In genomic region chr3:95250361-95250760, GRCm38 (mm10) we compare ENCODE assay signal across 25 mouse cellular contexts. TPM values are rescaled to one million over a fixed set of nuclear protein-coding genes. Genes with fewer than 3 reads are reported as not detected.
DNase-seq lines count a peak whose midpoint lies in the region; ATAC-seq and TF ChIP-seq lines count a peak whose summit lies in the region.
"Had no signal": no experiment of that assay in that cellular context is flagged by ENCODE, and none has a peak within 500 bp of the region (broad histone marks: within the 10 kb centered on the region; RNA-seq: fewer than 3 reads in every experiment).

No protein-coding gene starts in this region.

- H3K4me1 ChIP-seq in limb, embryonic 14.5 days (ENCODE audit: control insufficient read depth, insufficient read depth, low read length): no peaks in the 10 kb centered on the region
- H3K4me1 ChIP-seq in limb, embryonic 10.5 days: 0 out of 2 replicates have a peak, but pooled peaks cover 5% of the 10 kb centered on the region
- H3K4me1 ChIP-seq in embryonic facial prominence, embryonic 15.5 days: 0 out of 2 replicates have a peak, but pooled peaks cover 5% of the 10 kb centered on the region
- H3K4me1 ChIP-seq: forebrain, embryonic 15.5 days; heart, embryonic 15.5 days; kidney, embryonic 15.5 days had no signal

- H3K9me3 ChIP-seq in limb, embryonic 14.5 days (ENCODE audit: control insufficient read depth, low read length): no peaks in the 10 kb centered on the region
- no peaks in the 10 kb centered on the region for H3K9me3 ChIP-seq in limb, embryonic 10.5 days (replicated peaks)
- H3K9me3 ChIP-seq in embryonic facial prominence, embryonic 15.5 days (replicated peaks): no peaks in the 10 kb centered on the region
- H3K9me3 ChIP-seq: forebrain, embryonic 15.5 days; heart, embryonic 15.5 days; kidney, embryonic 15.5 days; megakaryocyte, embryonic 14.5 days had no signal

- 69% methylated on average over 5 of the region's 5 CpGs for WGBS in limb, embryonic 14.5 days
- 81% methylated on average over 5 of the region's 5 CpGs for WGBS in limb, embryonic 10.5 days
- 63% methylated on average over 5 of the region's 5 CpGs for WGBS in embryonic facial prominence, embryonic 15.5 days

- peaks cover 29% of the 10 kb centered on the region for H3K36me3 ChIP-seq in limb, embryonic 14.5 days (ENCODE audit: control insufficient read depth, insufficient read depth, low read length)
- peaks cover 38% of the 10 kb centered on the region for H3K36me3 ChIP-seq in limb, embryonic 10.5 days
- H3K36me3 ChIP-seq in embryonic facial prominence, embryonic 15.5 days: peaks cover 34% of the 10 kb centered on the region

- ATAC-seq in limb, embryonic 14.5 days (ENCODE audit: low FRiP score, low read depth): no peak
- ATAC-seq in embryonic facial prominence, embryonic 15.5 days (ENCODE audit: insufficient number of reproducible peaks, low FRiP score, low TSS enrichment, low read depth): no peak
- ATAC-seq in megakaryocyte, adult 5-6 weeks (ENCODE audit: poor library complexity, severe bottlenecking): no peak
- ATAC-seq: forebrain, embryonic 15.5 days; hindbrain, embryonic 16.5 days; intestine, postnatal 0 days had no signal

- H3K4me3 ChIP-seq in limb, embryonic 14.5 days (replicated peaks; ENCODE audit: low read length): no peak overlapping the region
- no peak overlapping the region for H3K4me3 ChIP-seq in limb, embryonic 10.5 days
- H3K4me3 ChIP-seq in embryonic facial prominence, embryonic 15.5 days (replicated peaks): peak overlapping the region; percentile 20; the same call in 1 of the 2 replicates
- H3K4me3 ChIP-seq: forebrain, embryonic 15.5 days; heart, embryonic 15.5 days; kidney, embryonic 15.5 days; megakaryocyte, embryonic 14.5 days; myocyte had no signal

- 0 out of 2 replicates have a peak overlapping the region, but pooled peaks have one; percentile 3 for H3K4me2 ChIP-seq in limb, embryonic 14.5 days (replicated peaks; ENCODE audit: low read depth, low read length, severe bottlenecking)
- H3K4me2 ChIP-seq in embryonic facial prominence, embryonic 15.5 days (replicated peaks): peak overlapping the region; percentile 27
- H3K4me2 ChIP-seq: forebrain, embryonic 15.5 days; heart, embryonic 15.5 days had no signal

- TF ChIP-seq POLR2A in limb, embryonic 14.5 days (IDR thresholded peaks at IDR 0.05; ENCODE audit: borderline replicate concordance, extremely low read depth, insufficient read depth, insufficient read length): no peak

- H3K9ac ChIP-seq in limb, embryonic 14.5 days (ENCODE audit: low read depth, low read length, severe bottlenecking): no peak overlapping the region
- H3K9ac ChIP-seq in embryonic facial prominence, embryonic 15.5 days: no peak overlapping the region
- H3K9ac ChIP-seq: forebrain, embryonic 15.5 days; heart, embryonic 15.5 days; kidney, embryonic 15.5 days had no signal

- no peaks in the 10 kb centered on the region for H3K27me3 ChIP-seq in limb, embryonic 14.5 days (ENCODE audit: control insufficient read depth, insufficient read depth, low read length)
- no peaks in the 10 kb centered on the region for H3K27me3 ChIP-seq in limb, embryonic 10.5 days (ENCODE audit: low read depth, poor library complexity, severe bottlenecking)
- no peaks in the 10 kb centered on the region for H3K27me3 ChIP-seq in embryonic facial prominence, embryonic 15.5 days
- H3K27me3 ChIP-seq: CH12.LX; forebrain, embryonic 15.5 days; heart, embryonic 15.5 days; kidney, embryonic 15.5 days; megakaryocyte, embryonic 14.5 days had no signal

- H3K27ac ChIP-seq in limb, embryonic 14.5 days (replicated peaks; ENCODE audit: low read depth, low read length): no peak overlapping the region
- H3K27ac ChIP-seq in limb, embryonic 10.5 days: no peak overlapping the region
- peak overlapping the region; percentile 74 for H3K27ac ChIP-seq in embryonic facial prominence, embryonic 15.5 days (replicated peaks)
- H3K27ac ChIP-seq: forebrain, embryonic 15.5 days; heart, embryonic 15.5 days had no signal

- no peak for DNase-seq in limb, embryonic 14.5 days (ENCODE audit: low spot score)
- no peak for DNase-seq in limb, embryonic 10.5 days (ENCODE audit: low spot score)
- peak; percentile 91 for DNase-seq in brain, adult 2 months (ENCODE audit: low read depth, low spot score)
- DNase-seq in cerebellum, adult 9-10 months: peak; percentile 94
- no peak for DNase-seq in layer of hippocampus, postnatal 25 days (ENCODE audit: extremely low spot score in 1 of 2, low spot score in 1 of 2)
- DNase-seq in urinary bladder, adult 18-20 months (ENCODE audit: low spot score in 2 of 2): no peak
- DNase-seq: gastrocnemius, postnatal 25 days; kidney, postnatal 4 days; liver; midbrain, embryonic 14.5 days had no signal

RNA-seq across cellular contexts. Expression of gene Bnipl, which starts 0.6 kb away (rescaled TPM):
- polyA plus RNA-seq in limb, embryonic 14.5 days (2012; rRNA removed): 6.8 and 12.0 TPM in 2 replicates
- 11.7 and 13.3 TPM in 2 replicates for polyA plus RNA-seq in limb, embryonic 14.5 days (2014; fragmentation: Nextera tagmentation; extraction: Ambion mirVana)
- polyA plus RNA-seq in limb, embryonic 10.5 days (2016; fragmentation: Nextera tagmentation; extraction: Ambion mirVana): 0.35 and 0.79 TPM in 2 replicates
- polyA plus RNA-seq in embryonic facial prominence, embryonic 15.5 days (2015; fragmentation: Nextera tagmentation; extraction: Ambion mirVana): 10.3 and 10.7 TPM in 2 replicates
- total RNA-seq in megakaryocyte, adult 5-6 weeks (2015): not detected in 2 replicates
- not detected in 2 replicates for total RNA-seq in megakaryocyte, adult 5-6 weeks (2017)
- under 1 TPM; 0.22 to 0.52 TPM for total RNA-seq in layer of hippocampus, postnatal 25 days (2021)
- total RNA-seq: adrenal gland, adult 18-20 months; CH12.LX; gastrocnemius, postnatal 25 days; heart, adult 8-10 months; hematopoietic stem cell, adult 5-6 weeks had no signal
- polyA plus RNA-seq: forebrain, embryonic 15.5 days; hindbrain, embryonic 16.5 days; intestine, postnatal 0 days; liver, embryonic 16.5 days; midbrain, embryonic 14.5 days had no signal

RNA-seq across cellular contexts. Expression of gene Gm128, which starts 9.0 kb away (rescaled TPM):
- 0.87 and 0.89 TPM in 2 replicates for polyA plus RNA-seq in limb, embryonic 14.5 days (2012; rRNA removed)
- polyA plus RNA-seq in limb, embryonic 14.5 days (2014; fragmentation: Nextera tagmentation; extraction: Ambion mirVana): 0.50 and 0.63 TPM in 2 replicates
- polyA plus RNA-seq in limb, embryonic 10.5 days (2016; fragmentation: Nextera tagmentation; extraction: Ambion mirVana): 0.65 and 0.92 TPM in 2 replicates
- 0.54 and 0.80 TPM in 2 replicates for polyA plus RNA-seq in embryonic facial prominence, embryonic 15.5 days (2015; fragmentation: Nextera tagmentation; extraction: Ambion mirVana)
- 0.16 and 0.21 TPM in 2 replicates for total RNA-seq in megakaryocyte, adult 5-6 weeks (2015)
- total RNA-seq in megakaryocyte, adult 5-6 weeks (2017): not detected in 2 replicates
- total RNA-seq in layer of hippocampus, postnatal 25 days (2021): under 1 TPM in 1 of 2 experiments, not detected in 1; 0.12 TPM
- total RNA-seq: CH12.LX; gastrocnemius, postnatal 25 days; heart, adult 8-10 months; left cerebral cortex, postnatal 14 days had no signal

RNA-seq across cellular contexts. Expression of gene Mllt11, which starts 18.4 kb away (rescaled TPM):
- 38.5 and 42.4 TPM in 2 replicates for polyA plus RNA-seq in limb, embryonic 14.5 days (2012; rRNA removed)
- polyA plus RNA-seq in limb, embryonic 14.5 days (2014; fragmentation: Nextera tagmentation; extraction: Ambion mirVana): 16.7 and 17.4 TPM in 2 replicates
- polyA plus RNA-seq in limb, embryonic 10.5 days (2016; fragmentation: Nextera tagmentation; extraction: Ambion mirVana): 12.0 and 12.3 TPM in 2 replicates
- 18.4 and 19.2 TPM in 2 replicates for polyA plus RNA-seq in embryonic facial prominence, embryonic 15.5 days (2015; fragmentation: Nextera tagmentation; extraction: Ambion mirVana)
- 3.3 and 6.1 TPM in 2 replicates for total RNA-seq in megakaryocyte, adult 5-6 weeks (2015)
- total RNA-seq in megakaryocyte, adult 5-6 weeks (2017): 2.8 and 7.3 TPM in 2 replicates
- total RNA-seq in layer of hippocampus, postnatal 25 days (2021): 100 to 1,000 TPM; 350 to 366 TPM

RNA-seq across cellular contexts. Expression of gene Cdc42se1, which starts 21.8 kb away (rescaled TPM):
- polyA plus RNA-seq in limb, embryonic 14.5 days (2012; rRNA removed): 76.1 and 93.1 TPM in 2 replicates
- polyA plus RNA-seq in limb, embryonic 14.5 days (2014; fragmentation: Nextera tagmentation; extraction: Ambion mirVana): 119 and 126 TPM in 2 replicates
- 82.6 and 85.3 TPM in 2 replicates for polyA plus RNA-seq in limb, embryonic 10.5 days (2016; fragmentation: Nextera tagmentation; extraction: Ambion mirVana)
- 121 and 123 TPM in 2 replicates for polyA plus RNA-seq in embryonic facial prominence, embryonic 15.5 days (2015; fragmentation: Nextera tagmentation; extraction: Ambion mirVana)
- total RNA-seq in megakaryocyte, adult 5-6 weeks (2015): 131 and 142 TPM in 2 replicates
- total RNA-seq in megakaryocyte, adult 5-6 weeks (2017): 151 TPM in 2 replicates
- total RNA-seq in layer of hippocampus, postnatal 25 days (2021): 10 to 100 TPM; 73.5 to 83.9 TPM

RNA-seq across cellular contexts. Expression of gene Mindy1, which starts 30.8 kb away (rescaled TPM):
- polyA plus RNA-seq in limb, embryonic 14.5 days (2012; rRNA removed): 45.8 and 57.9 TPM in 2 replicates
- polyA plus RNA-seq in limb, embryonic 14.5 days (2014; fragmentation: Nextera tagmentation; extraction: Ambion mirVana): 45.6 and 47.5 TPM in 2 replicates
- polyA plus RNA-seq in limb, embryonic 10.5 days (2016; fragmentation: Nextera tagmentation; extraction: Ambion mirVana): 25.8 and 33.0 TPM in 2 replicates
- 48.1 and 54.0 TPM in 2 replicates for polyA plus RNA-seq in embryonic facial prominence, embryonic 15.5 days (2015; fragmentation: Nextera tagmentation; extraction: Ambion mirVana)
- total RNA-seq in megakaryocyte, adult 5-6 weeks (2015): 49.5 and 55.2 TPM in 2 replicates
- 44.0 and 54.1 TPM in 2 replicates for total RNA-seq in megakaryocyte, adult 5-6 weeks (2017)
- total RNA-seq in layer of hippocampus, postnatal 25 days (2021): 10 to 100 TPM; 21.5 to 24.2 TPM

Comparison
In these comparisons a context has a peak if more than half of its experiments do, and no peak if none do; other contexts are left out.
1. DNase-seq: peak in brain, adult 2 months (single experiment) and cerebellum, adult 9-10 months (single experiment); none in limb, embryonic 14.5 days (single experiment), limb, embryonic 10.5 days (single experiment), layer of hippocampus, postnatal 25 days (0 of 2) and urinary bladder, adult 18-20 months (0 of 2).